Mouse (Mus musculus): ENCODE measurements around the gene Tmem234.

- TF ChIP-seq CTCF (IDR thresholded peaks at IDR 0.05; ENCODE audit: low read depth) (no peak), EP300 (IDR thresholded peaks at IDR 0.05; ENCODE audit: low read depth) (no peak)
Measured at GRCm38 (mm10) chr4:129568366-129568765, 32.1 kb upstream of the Tmem234 start.

Data from liver, embryonic 14.5 days (tissue).